Mouse (Mus musculus) erythroid progenitor cell, adult 5-6 weeks (primary cell): ENCODE results near the gene Cfap77. TPM values are rescaled to one million over a fixed set of nuclear protein-coding genes. Genes with fewer than 3 reads are reported as not detected.

Source experiments
- ATAC-seq: replicated peaks from 2 replicates; pipeline ENCODE4 v1.8.0; 2016; ENCODE audit warnings: moderate number of reproducible peaks, mild to moderate bottlenecking, moderate TSS enrichment, inconsistent platforms; ENCODE audit not compliant: poor library complexity, low FRiP score, severe bottlenecking
- total RNA-seq, 2 experiments: library from RNA; stranded (forward) in 1 of 2; stranded (reverse) in 1 of 2; fragments of 150-400 nt in 1 of 2; fragments of 186-747, 209-891 nt in 1 of 2; gene quantifications; 2 replicates each; pipeline versions ENCODE4 v1.2.3 to v1.2.4; 2015 to 2017; ENCODE audit warnings: low replicate concordance in 2 of 2

The Cfap77 gene
- total RNA-seq, 2 experiments from 2014 or later: not detected

DNA sequence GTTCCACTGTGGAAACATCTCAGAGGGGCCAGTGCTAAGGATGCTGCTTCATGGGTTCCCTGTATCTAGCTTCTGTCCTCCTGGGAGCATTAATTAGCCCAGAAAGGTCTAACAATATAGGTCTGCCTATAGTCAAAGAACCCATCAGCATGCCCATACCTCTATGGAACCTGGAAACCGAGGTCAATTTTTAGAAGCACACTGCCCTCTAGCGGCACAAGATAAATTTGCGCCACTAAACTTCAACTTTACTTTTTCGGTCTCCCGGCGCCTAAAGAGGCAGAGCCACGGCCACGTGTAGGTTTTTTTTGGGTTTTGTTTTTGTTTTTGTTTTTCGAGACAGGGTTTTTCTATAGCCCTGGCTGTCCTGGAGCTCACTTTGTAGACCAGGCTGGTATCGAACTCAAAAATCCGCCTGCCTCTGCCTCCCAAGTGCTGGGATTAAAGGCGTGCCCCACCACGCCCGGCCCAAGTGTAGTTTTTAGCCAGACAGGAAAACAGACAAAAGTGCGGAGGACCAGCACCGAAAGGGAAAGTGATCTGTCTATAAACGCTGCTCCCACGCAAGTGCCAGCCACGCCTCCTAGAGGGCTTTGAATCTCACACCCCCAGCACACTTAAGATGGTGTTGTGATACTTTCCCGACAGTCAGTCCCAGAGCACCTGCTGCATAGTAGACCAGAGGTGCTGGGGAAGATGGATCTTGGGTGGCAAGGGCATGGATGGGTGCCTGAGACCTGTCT is 893 bp downstream of the Cfap77 start:
- ATAC-seq: peak; percentile 75

DNA sequence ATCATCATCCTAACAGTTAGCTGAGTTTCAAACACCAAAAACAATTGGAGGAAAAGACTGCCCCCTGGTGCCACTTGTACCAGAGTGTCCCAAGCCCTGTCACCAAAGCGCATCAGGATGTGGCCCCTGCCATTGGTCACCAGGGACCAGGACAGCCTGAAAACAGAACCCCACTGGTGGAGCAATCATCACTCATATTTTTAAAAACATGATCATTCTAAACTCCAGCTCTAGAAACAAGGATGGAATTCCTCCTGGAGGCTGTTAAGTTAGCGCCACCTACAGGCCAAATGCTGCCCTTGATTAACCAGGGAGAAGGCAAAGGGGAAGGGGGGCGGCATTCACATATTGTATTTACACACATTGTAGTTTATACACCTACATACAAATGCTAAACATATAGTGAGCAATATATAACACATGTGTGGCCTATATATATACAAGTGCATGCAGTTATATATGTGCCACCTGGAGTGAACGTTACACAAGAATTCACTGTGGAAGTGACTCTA is 1.9 kb downstream of the Cfap77 start:
- ATAC-seq: peak; percentile 37

GRCm38 (mm10) chr2:29051932-29052331 is 2.9 kb downstream of the Cfap77 start:
- ATAC-seq: no peak

- no peak for ATAC-seq
These were observed 8.7 kb downstream of the Cfap77 start for GRCm38 (mm10) chr2:29046151-29046550.

- ATAC-seq: no peak
These were observed 12.7 kb downstream of the Cfap77 start for GRCm38 (mm10) chr2:29042124-29042523.

- ATAC-seq: no peak
These were observed 13.4 kb downstream of the Cfap77 start for GRCm38 (mm10) chr2:29041477-29041768.

DNA sequence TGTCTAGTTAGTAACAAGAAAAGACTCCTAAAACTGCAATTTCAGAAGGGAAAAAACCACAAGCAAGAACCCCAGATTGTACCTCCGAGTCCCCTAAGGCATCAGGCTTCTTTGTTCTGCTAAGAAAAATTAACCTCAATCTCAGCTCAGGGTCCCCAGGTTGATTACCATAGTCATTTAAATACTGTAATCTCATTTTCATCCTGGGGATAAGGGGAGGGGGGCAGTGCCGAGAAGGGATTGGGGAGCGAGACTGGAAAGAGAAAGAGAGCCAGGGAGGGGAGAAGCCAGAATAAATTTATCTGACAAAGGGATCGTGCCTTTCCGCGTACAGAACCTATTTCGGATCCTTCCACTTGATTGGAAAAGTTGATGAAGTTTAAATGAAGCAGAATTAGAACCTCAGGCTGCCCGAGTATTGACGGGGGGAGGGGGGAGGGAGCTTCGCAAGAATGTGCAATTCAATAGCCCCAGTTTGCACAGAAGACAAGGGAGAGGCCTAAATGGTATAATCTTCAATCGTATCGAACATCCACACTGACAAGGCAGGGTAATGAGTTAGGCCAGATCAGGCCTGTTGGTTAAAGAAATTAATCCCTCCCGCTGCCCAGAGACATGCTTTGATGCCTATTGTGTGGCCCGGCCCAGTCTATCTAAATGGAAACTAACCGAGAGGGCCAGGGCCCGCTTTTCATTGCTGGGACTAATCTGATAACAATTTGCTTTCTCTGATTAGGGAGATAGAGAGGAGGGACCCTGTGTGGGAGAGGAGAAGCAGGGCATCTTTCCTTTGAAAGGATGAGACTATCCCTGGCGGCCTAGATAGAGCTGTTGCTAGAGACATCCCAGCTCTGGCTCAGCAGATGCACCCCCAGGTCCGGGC is 14.0 kb downstream of the Cfap77 start:
- no peak for ATAC-seq

GRCm38 (mm10) chr2:29039741-29040140 is 15.1 kb downstream of the Cfap77 start:
- ATAC-seq: no peak

DNA sequence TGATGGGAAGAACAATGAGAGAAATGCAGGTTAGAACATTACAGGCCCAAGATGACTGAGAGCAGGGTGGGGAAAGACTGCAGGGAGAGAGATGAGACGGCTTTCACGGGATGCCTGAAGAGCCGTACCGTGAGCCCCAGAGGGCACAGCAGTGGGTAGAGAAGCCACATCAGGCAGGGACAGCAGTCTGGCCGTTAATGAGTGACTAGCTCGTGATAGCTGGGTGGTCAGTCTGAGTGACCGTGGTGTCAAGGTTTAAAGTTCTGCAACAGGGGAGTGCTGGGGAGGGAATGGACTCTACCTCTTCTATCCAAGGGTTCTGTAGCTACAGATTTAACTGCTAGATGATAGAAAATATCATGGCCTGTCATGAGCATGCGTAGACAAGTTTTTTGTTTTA is 19.2 kb downstream of the Cfap77 start:
- no peak for ATAC-seq

DNA sequence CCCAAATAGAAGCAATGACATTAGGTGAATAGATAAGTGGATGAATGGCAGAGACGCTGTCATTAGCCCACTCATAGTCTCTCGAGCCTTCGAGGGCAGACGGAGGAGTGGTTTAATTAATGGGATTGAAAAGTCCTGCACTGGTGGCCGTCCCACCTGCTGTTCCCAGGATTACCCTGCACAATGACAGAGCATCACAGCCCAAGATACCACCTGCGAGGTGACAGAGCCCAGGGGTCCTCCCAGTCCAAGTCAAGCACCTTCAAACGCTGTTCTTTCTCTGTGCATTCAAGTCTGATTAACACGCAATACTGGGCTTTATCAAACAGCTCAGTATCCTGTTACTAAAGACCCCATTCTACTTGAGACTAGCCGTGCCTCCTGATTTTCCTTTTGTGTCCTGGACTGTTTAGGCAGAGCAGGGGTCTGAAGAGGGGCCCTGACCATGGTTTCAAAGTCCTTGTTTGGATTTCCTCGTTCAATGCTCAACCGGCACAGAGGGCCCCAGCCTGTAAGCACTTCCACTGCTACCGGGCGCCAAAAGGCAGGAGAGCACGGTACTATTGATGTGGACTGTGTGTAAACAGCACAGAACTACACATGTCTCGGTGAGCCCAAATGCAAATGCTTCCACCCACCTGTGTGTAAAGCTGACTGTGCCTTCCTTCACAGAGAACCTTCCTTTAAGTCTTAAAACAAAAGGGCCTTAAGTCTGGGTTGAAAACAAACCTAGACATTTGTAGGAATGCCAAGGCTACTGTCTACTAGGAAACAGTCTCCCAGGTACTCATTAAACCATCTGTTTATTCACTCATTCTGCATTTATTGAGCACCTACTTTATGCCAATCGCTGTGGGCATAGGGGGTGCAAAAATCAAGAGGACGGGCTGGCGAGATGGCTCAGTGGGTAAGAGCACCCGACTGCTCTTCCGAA is 20.1 kb downstream of the Cfap77 start:
- ATAC-seq: no peak

DNA sequence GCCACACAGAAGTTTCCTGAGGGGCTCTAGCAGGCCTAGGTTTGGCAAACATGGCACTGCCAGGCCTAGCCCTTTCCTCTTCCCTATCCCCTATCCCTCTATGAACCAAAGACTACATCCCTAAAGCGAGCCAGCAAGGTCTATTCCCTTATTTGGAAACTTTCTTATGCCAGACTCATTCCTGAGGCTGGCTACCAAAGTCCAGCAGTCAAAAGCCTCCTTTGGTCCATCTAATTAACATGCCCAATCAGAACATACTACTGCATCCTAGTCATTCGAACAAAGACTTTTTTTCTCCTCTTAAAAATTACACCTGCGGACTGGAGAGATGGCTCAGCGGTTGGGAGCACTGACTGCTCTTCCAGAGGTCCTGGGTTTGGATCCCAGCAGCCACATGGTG is 22.9 kb downstream of the Cfap77 start:
- no peak for ATAC-seq

GRCm38 (mm10) chr2:29030048-29030734 is 24.7 kb downstream of the Cfap77 start:
- no peak for ATAC-seq

GRCm38 (mm10) chr2:29025284-29025683 is 29.6 kb downstream of the Cfap77 start:
- ATAC-seq: no peak

GRCm38 (mm10) chr2:29023001-29023400 is 31.9 kb downstream of the Cfap77 start:
- no peak for ATAC-seq

- no peak for ATAC-seq
These were observed 33.8 kb downstream of the Cfap77 start for GRCm38 (mm10) chr2:29021025-29021424.

GRCm38 (mm10) chr2:29018680-29019079 is 36.2 kb downstream of the Cfap77 start:
- ATAC-seq: no peak

DNA sequence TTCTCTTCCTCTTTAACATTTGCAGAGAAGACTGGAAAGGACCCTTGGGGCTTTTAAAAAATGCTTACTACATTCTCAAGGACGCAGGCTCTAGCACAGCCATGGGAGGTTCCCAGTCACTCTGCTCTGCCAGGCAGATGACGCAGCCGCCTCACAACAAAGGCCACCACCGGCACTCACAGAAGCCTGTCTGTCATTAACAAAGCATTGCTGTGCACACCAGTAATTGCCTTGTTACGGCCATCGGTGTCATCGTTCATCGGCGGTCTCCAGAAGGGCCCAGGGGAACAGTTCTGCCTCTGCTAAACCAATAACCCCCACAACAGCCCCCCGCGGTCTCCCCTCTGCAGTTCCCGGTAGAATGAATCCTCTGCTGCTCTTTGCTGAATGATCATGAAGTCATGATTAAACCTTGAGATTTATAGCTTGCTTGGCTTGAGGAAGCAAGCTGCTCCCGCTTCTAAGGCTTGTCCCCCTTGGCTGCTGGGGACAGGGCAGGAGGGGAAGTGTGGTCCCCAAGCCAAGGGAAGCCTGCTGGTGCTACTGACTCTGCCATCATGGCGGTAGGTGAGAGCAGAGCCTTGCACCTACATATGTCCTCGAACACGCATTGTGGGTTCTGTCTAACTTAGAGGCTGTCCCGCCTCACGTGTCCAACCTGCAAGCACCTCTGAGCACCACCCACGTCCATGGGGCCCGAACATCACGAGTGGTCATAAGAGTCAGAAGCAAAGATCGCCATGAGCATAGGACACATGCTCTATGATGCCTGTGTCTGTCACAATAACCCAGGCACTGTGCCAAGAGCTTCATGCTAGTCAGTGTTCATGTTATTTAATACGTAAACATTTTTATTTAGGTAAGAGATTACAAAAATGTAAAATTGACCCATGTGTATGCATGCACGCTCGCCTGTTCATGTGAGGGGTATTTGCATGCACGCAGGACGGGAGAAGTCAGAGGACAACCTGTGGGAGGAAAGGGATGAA is 38.0 kb downstream of the Cfap77 start:
- ATAC-seq: no peak

DNA sequence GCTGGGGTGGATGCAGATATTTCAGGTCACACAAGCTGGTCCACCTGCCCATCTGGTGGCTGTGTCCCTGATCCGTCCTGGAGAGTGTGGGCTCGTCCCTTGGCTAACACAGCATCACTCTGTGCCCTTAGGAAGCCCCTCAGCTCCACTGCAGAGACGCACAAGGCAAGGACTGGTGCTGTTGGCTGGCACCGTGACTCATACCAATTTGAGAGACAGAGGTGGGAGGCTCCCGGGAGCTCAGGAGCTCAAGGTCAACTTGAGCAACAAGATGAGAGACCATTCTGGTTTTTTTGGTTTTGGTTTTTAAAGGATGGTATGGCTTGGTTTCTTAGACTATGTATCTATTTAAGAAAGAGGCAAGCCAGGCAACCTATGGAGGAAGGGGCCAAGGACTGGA is 42.3 kb downstream of the Cfap77 start:
- no peak for ATAC-seq
